Mouse (Mus musculus) B cell, adult 2 months (primary cell): Measurements from ENCODE around the gene Pirb.

Experiments
- DNase-seq, 2 experiments: peaks; one replicate each; pipeline ENCODE4 v3.0.0; 2022

Pirb gene

DNA sequence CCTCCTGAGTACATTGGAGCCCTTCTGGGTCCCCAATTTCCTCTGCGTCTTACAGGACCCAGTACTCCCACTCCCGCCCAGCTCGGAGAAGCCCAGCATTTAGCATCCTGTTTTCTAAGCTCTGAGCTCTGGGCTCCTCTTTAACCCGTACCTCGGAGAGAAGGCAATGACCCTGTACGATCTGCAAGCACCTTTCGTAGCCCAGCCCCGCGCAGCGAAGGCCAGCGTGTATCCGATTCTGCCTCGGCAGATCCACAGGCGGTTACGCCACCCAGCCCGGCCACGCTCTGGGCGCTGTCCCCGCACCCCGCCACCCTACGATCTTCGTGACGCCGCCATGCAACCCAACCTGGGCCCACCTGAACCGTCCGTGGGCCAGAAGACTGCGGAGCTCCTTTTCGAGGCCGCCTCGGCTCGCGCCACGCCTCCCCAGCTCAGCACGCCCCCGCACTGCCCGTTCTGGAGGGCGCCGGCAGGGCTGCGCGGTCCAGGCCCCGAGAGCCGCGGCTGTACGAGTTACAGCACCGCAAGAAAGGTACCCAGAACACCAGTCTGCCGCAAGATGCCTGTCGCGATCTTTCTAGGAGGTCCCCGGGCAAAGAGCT is 27.7 kb downstream of the Pirb start, which contains the start of gene Tsen34:
Gene Tsen34 (plus strand): TSS at position 482 of the 605 bp plus-strand sequence.
- no peak for DNase-seq

DNA sequence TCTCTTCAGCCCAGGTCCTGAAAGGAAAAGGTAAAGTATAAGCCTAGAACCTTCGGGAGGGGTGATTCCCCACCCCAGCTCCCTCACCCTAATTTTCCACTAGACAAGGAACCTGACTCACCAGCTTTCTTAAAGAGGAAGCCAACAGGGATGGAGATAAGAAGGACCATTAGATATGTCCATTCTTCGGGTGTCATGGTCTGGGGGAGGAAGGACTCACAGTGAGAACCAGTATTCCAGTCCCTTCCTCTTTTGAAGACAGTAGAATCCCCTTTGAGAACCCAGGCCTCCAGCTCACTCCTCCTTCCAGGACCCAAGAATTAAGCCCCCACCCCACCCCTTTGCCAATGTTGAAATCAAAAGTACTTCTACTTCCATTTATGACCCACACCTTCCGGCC is 28.3 kb downstream of the Pirb start:
- DNase-seq: no peak

DNA sequence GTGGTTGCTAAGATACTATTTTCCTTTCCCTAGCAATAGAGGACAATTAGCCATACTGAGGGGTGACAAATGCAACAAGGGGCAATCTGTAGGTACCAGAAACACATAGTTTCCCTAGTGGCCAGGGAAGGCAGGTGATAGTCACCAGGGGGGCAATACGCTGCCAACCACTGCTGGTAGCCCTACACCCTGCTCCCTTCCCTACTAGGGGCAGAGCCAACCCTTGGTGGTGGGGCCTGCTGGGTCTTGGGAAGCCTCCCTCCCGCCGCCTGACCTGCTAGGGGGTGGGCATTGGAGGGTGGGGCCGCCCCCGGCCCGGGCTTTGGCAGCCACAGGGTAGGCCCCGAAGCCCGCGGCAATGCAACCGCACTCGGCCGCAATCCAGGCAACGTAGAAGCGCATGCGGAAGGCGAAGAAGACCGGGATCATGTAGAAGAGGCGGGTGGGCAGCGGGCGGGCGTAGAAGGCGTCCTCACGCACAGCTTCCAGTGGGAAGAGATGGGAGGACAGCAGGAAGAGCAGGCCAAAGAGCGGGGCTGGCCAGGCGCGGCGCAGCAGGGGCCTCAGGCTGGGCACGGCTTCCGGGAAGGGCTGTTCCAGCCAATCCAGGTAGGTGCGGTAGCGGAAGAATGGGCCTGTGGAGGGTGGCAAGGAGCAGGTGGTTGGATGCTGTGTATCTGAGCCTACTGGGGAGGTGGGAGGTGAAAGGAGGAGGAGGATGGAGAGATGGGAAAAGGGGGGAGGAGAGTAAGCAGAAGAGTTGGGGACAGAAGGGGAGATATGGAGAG is 34.6 kb downstream of the Pirb start:
- DNase-seq: no peak

DNA sequence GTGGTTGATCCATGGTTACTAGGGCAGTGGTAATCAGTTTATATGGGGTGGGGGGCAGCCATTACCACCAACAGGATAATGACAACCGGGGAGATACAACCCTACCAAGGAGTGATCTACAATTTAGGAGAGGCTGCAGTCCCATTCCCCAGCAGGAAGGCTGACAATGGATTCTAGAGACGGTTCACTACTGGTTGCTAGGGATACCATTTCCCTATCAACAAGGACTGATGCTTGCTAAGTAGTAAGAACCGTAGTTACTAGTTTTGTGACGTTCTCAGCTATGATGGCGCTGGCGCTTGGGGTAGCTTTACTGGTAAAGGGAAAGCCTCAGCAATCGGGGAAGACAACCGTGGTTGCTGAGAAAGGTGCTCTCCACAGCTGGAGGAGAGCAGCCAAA is 35.5 kb downstream of the Pirb start:
- DNase-seq: no peak

DNA sequence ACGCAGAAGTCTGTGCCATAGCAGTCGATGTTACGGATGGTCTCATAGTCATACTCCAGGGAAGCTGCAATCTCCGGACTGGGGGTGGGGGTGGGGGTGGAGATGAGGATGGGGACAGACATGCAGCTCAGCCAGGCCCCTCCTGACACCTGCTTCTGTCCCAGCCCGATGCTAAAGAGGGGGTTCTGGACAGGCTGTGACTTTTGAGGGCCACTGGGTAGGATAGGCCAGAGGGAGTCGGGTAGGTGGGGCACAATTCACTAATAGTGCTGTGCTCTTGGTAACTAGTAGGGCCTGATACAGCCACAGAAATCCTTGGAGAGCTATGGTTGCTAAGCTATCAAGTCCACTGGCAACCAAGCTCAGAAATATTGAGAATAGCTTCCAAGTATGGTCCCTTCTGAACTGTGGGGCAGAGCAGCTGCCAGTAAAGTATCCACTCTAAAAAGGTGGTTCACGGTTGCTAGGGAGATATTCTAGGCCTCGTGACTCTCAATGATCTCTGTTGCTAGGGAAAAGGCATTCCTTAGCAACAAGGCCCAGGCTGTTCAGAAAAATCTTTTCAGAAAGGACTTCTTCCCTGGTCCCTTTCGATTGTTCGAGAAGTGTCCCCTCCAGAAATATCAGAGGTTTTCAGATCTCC is 36.2 kb downstream of the Pirb start:
- DNase-seq: no peak

DNA sequence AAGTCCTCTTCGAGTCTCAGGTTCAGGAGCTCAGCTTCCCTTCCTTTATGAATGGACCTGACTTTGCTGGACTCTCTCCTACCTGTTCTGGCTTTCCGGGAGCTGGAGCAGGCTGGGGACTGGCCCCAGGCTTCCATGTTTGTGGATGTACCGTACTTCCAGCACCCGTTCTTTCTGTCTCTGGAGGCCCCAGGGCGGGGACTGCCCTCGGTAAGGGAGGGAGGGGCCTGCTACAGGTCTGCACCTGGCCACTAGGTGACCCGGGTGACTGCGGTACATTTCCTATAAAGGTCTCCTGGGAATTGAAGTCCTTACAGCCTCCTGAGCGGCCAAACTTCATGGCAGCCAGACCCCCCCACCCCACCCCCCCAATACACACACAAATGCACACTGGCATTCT is 42.8 kb downstream of the Pirb start, which contains the start of gene Tmc4:
Gene Tmc4 (minus strand): TSS at position 212 of the 400 bp plus-strand sequence.
- no peak for DNase-seq

GRCm38 (mm10) chr7:3676371-3676770 is 43.8 kb downstream of the Pirb start:
- no peak for DNase-seq

DNA sequence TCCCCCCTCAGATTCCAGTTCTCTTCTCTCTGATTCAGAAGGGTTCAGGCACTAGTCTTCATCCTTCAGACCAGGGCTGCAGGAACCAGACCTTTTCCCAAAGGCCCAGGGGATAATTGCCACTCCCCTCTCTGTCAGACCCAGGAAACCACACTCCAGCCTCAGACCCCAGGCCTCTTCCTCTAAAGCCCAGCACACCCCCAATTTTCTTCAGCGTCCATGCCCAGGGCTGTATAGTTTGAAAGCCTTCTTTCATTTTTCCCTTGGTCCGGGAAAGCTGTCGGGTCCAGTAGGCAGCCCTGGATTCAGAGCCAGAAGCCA is 45.0 kb downstream of the Pirb start:
- no peak for DNase-seq

- DNase-seq: peak; percentile 85 to 86
Observed at GRCm38 (mm10) chr7:3674507-3675227, 45.5 kb downstream of the Pirb start.

GRCm38 (mm10) chr7:3666921-3667391 is 53.2 kb downstream of the Pirb start:
- no peak for DNase-seq

DNA sequence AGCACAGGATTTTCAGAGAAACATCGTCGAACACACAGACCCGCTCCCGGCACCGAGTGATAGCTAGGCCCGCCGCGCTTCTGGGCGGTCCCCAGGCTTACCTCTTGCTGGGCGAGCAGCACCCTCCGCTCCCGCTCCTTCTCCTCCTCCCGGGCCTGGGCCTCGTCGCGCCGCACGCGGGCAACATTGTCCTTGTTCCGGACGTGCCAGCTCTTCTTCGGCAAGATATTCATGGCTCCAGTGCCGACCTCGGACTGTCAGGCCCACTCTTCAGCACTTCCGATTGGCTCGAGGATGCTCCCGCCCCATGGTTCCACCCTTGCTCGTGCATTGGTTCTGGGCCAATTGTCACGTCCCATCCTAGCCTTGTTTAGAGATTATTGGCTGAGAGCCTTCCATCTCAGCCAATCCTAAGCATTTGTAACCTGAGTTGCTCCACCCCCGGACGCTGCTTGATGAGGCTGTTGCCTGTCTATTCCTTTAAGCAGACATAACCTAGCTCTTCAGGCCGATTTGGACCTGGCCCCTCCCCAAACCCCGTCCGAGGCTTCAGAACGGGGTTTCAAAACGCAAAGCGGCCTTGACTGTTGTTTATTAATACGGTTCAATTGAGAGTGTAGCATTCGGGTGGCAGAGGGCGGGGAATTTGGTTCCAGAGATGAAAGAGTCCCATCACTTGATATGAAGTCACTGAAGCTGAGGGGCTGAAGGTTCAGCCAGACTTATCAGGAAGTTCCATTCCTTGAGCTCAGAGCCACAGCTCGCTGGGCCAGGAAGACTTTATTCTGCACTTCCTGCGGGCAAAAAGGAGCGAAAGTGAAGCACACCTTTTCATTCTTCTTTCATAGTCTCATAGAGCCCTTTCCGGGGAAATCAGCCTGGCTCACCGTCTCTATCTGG is 54.7 kb downstream of the Pirb start, which contains the start of gene Leng1:
Gene Leng1 (minus strand): TSS at position 626 of the 900 bp plus-strand sequence.
- DNase-seq: peak; percentile 90 to 93

DNA sequence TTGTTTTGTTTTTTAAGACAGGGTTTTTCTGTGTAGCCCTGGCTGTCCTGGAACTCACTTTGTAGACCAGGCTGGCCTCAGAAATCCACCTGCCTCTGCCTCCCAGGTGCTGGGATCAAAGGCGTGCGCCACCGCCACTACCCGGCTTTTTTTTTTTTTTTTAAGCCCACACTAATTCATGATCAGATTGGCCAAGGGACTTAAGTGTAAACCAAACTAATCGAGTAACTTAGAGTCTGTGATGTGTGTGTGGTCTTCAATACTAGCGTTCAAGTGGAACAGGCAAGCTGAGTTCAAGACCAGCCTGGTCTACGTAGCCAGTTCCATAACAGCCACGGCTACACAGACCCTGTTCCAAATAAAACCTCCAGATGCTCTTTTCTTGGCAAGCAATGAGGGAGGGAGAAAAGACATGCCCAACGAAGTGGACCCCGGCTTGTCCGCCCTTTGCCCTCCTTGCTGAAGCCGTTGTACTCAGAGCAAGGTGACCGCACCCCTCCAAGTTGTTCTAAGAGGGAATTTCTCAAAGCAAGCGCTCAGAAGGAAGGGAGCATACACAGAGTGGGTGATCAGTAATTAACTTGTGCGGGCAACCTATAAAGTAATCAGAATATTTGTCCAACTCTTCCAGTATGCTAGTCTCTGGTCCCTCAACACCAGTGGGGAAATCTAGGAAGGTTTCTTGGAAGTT is 55.5 kb downstream of the Pirb start:
- DNase-seq: no peak
